Mouse (Mus musculus) stomach, embryonic 14.5 days (tissue): ENCODE measurements around the gene Olfr810. TPM values are rescaled to one million over a fixed set of nuclear protein-coding genes. Genes with fewer than 3 reads are reported as not detected.

Source experiments
- ATAC-seq: fragments of 200-750 bp; cut with Nextera tagmentation; 2 replicates; pipeline ENCODE4 v1.8.0; 2017; ENCODE audit warnings: low read depth, moderate TSS enrichment; ENCODE audit not compliant: insufficient number of reproducible peaks, insufficient read depth, low FRiP score
- H3K27ac ChIP-seq: fragments of 300-500 bp; sonication (generic); 2 replicates; pipeline ENCODE4 v1.5.1; 2014; ENCODE audit warnings: mild to moderate bottlenecking, low read length, moderate library complexity, mixed read lengths
- H3K27me3 ChIP-seq: fragments of 300-500 bp; sonication (generic); 2 replicates; pipeline ENCODE4 v1.6.1; 2014; ENCODE audit warnings: low read length, control low read depth, mixed read lengths; ENCODE audit not compliant: control insufficient read depth, insufficient read depth
- H3K36me3 ChIP-seq: fragments of 300-500 bp; sonication (generic); 2 replicates; pipeline ENCODE4 v1.6.1; 2014; ENCODE audit warnings: mild to moderate bottlenecking, control low read depth, low read length, moderate library complexity, mixed read lengths; ENCODE audit not compliant: control insufficient read depth, insufficient read depth
- H3K4me1 ChIP-seq: fragments of 300-500 bp; sonication (generic); 2 replicates; pipeline ENCODE4 v1.6.1; 2014; ENCODE audit warnings: low read length, control low read depth, mixed read lengths; ENCODE audit not compliant: control insufficient read depth, insufficient read depth
- H3K4me2 ChIP-seq: fragments of 300-500 bp; sonication (generic); replicated peaks from 2 replicates; pipeline ENCODE4 v1.6.1; 2014; ENCODE audit warnings: low read depth, low read length, control low read depth
- H3K4me3 ChIP-seq: fragments of 300-500 bp; sonication (generic); 2 replicates; pipeline ENCODE4 v1.5.1; 2014; ENCODE audit warnings: low read depth, low read length, control low read depth
- H3K9ac ChIP-seq: fragments of 300-500 bp; sonication (generic); replicated peaks from 2 replicates; pipeline ENCODE4 v1.6.1; 2014; ENCODE audit warnings: low read depth, mild to moderate bottlenecking, control low read depth, low read length, moderate library complexity, mixed read lengths
- H3K9me3 ChIP-seq: fragments of 300-500 bp; sonication (generic); 2 replicates; pipeline ENCODE4 v1.6.1; 2016; ENCODE audit warnings: low read depth, low read length, control low read depth; ENCODE audit not compliant: control insufficient read depth
- WGBS: fragments of 180-500 bp; shearing (Covaris S2); extraction: QIAGEN DNeasy Blood & Tissue Kit; methylation state at CpG from one replicate; pipeline ENCODE4 v1.1.7; 2014; 5-methylcytosine and 5-hydroxymethylcytosine counted together
- polyA plus RNA-seq: library from polyadenylated mRNA; unstranded; fragments of >200 nt; fragmentation: Nextera tagmentation; extraction: Ambion mirVana; gene quantifications from 2 replicates; pipeline ENCODE4 v1.2.1, GENCODE M21; 2014

Olfr810 gene
- polyA plus RNA-seq = not detected in 2 replicates

GRCm38 (mm10) chr10:129794817-129795216 is at the start of gene Olfr810:
Olfr810 (minus strand) TSS chr10:129794917.
- H3K4me3 ChIP-seq = no peak within 1 kb of the TSS
- no peaks in the 10 kb centered on the region for H3K27me3 ChIP-seq
- no peak within 1 kb of the TSS for H3K27ac ChIP-seq
- H3K36me3 ChIP-seq = no peaks in the 10 kb centered on the region
- no peaks in the 10 kb centered on the region for H3K4me1 ChIP-seq
- no peaks in the 10 kb centered on the region for H3K9me3 ChIP-seq
- H3K9ac ChIP-seq = no peak within 1 kb of the TSS
- no peak for ATAC-seq
- H3K4me2 ChIP-seq = no peak within 1 kb of the TSS

GRCm38 (mm10) chr10:129804296-129804695 is 9.6 kb upstream of the Olfr810 start, which contains the start of gene Olfr811:
Olfr811 (minus strand) TSS chr10:129804396.
- Histone ChIP-seq H3K4me3 (no peak within 1 kb of the TSS), H3K27ac (no peak within 1 kb of the TSS), H3K27me3 (no peaks in the 10 kb centered on the region), H3K4me2 (no peak within 1 kb of the TSS), H3K9me3 (no peaks in the 10 kb centered on the region), H3K9ac (no peak within 1 kb of the TSS), H3K4me1 (no peaks in the 10 kb centered on the region), H3K36me3 (no peaks in the 10 kb centered on the region)
- WGBS = 82% methylated on average over 4 of the region's 4 CpGs
- ATAC-seq = no peak

- Histone ChIP-seq H3K9ac (no peak overlapping the region), H3K4me1 (no peaks in the 10 kb centered on the region), H3K27ac (no peak overlapping the region), H3K36me3 (no peaks in the 10 kb centered on the region), H3K27me3 (no peaks in the 10 kb centered on the region), H3K9me3 (no peaks in the 10 kb centered on the region), H3K4me2 (no peak overlapping the region), H3K4me3 (no peak overlapping the region)
- no peak for ATAC-seq
Measured at GRCm38 (mm10) chr10:129778123-129778522, 16.6 kb downstream of the Olfr810 start.

- H3K9me3 ChIP-seq = no peaks in the 10 kb centered on the region
- H3K36me3 ChIP-seq = no peaks in the 10 kb centered on the region
- H3K4me1 ChIP-seq = no peaks in the 10 kb centered on the region
- H3K4me3 ChIP-seq = no peak within 1 kb of the TSS
- H3K27ac ChIP-seq = no peak within 1 kb of the TSS
- no peaks in the 10 kb centered on the region for H3K27me3 ChIP-seq
- ATAC-seq = no peak
- no peak within 1 kb of the TSS for H3K9ac ChIP-seq
- no peak within 1 kb of the TSS for H3K4me2 ChIP-seq
Measured at GRCm38 (mm10) chr10:129774338-129774737, 20.4 kb downstream of the Olfr810 start, which contains the start of gene Olfr809. Olfr809 (plus strand) TSS chr10:129774638.

GRCm38 (mm10) chr10:129765182-129765581 is 29.5 kb downstream of the Olfr810 start, which contains the start of gene Olfr808:
Olfr808 (plus strand) TSS chr10:129765482.
- H3K4me2 ChIP-seq = no peak within 1 kb of the TSS
- H3K9ac ChIP-seq = no peak within 1 kb of the TSS
- H3K4me3 ChIP-seq = no peak within 1 kb of the TSS
- no peaks in the 10 kb centered on the region for H3K9me3 ChIP-seq
- 87% methylated on average over 1 of the region's 1 CpGs for WGBS
- H3K36me3 ChIP-seq = no peaks in the 10 kb centered on the region
- H3K27me3 ChIP-seq = no peaks in the 10 kb centered on the region
- H3K27ac ChIP-seq = no peak within 1 kb of the TSS
- no peaks in the 10 kb centered on the region for H3K4me1 ChIP-seq
- ATAC-seq = no peak

- Histone ChIP-seq H3K27ac (no peak within 1 kb of the TSS), H3K4me1 (no peaks in the 10 kb centered on the region), H3K9me3 (no peaks in the 10 kb centered on the region), H3K27me3 (no peaks in the 10 kb centered on the region), H3K4me3 (no peak within 1 kb of the TSS), H3K9ac (no peak within 1 kb of the TSS), H3K36me3 (no peaks in the 10 kb centered on the region), H3K4me2 (no peak within 1 kb of the TSS)
- no peak for ATAC-seq
- 87% methylated on average over 1 of the region's 1 CpGs for WGBS
Measured at GRCm38 (mm10) chr10:129757693-129758092, 37.0 kb downstream of the Olfr810 start, which contains the start of gene Olfr807. Olfr807 (minus strand) TSS chr10:129757793.

- Histone ChIP-seq H3K9ac (no peak within 1 kb of the TSS), H3K4me3 (no peak within 1 kb of the TSS)
- ATAC-seq = no peak
Measured at GRCm38 (mm10) chr10:129741821-129742220, 52.9 kb downstream of the Olfr810 start, which contains the start of gene Olfr806. Olfr806 (minus strand) TSS chr10:129741921.

More at GRCm38 (mm10) chr10:129741821-129742220, 52.9 kb downstream of the Olfr810 start, which contains the start of gene Olfr806:
- Histone ChIP-seq H3K36me3 (no peaks in the 10 kb centered on the region), H3K9me3 (no peaks in the 10 kb centered on the region), H3K4me1 (no peaks in the 10 kb centered on the region), H3K27ac (no peak within 1 kb of the TSS), H3K4me2 (no peak within 1 kb of the TSS), H3K27me3 (no peaks in the 10 kb centered on the region)

Other genes starting within 250 kb of the Olfr810 start
- not detected in 2 replicates for gene Olfr794, start 227.3 kb downstream of the Olfr810 start, polyA plus RNA-seq
- gene Olfr796, start 182.3 kb downstream of the Olfr810 start, polyA plus RNA-seq = not detected in 2 replicates
- gene Olfr798, start 167.0 kb downstream of the Olfr810 start, polyA plus RNA-seq = not detected in 2 replicates
- gene Olfr799, start 157.4 kb downstream of the Olfr810 start, polyA plus RNA-seq = not detected in 2 replicates
- not detected in 2 replicates for gene Olfr800, start 137.2 kb downstream of the Olfr810 start, polyA plus RNA-seq
- not detected in 2 replicates for gene Olfr801, start 121.1 kb downstream of the Olfr810 start, polyA plus RNA-seq
- 0.06 TPM in 1 of 2 replicates, not detected in the other for gene Olfr802, start 106.7 kb downstream of the Olfr810 start, polyA plus RNA-seq
- not detected in 2 replicates for gene Olfr803, start 100.6 kb downstream of the Olfr810 start, polyA plus RNA-seq
- not detected in 2 replicates for gene Olfr804, start 91.7 kb downstream of the Olfr810 start, polyA plus RNA-seq
- gene Olfr805, start 65.5 kb downstream of the Olfr810 start, polyA plus RNA-seq = not detected in 2 replicates
- gene Olfr806, start 53.0 kb downstream of the Olfr810 start, polyA plus RNA-seq = not detected in 2 replicates
- gene Olfr807, start 37.1 kb downstream of the Olfr810 start, polyA plus RNA-seq = not detected in 2 replicates
- not detected in 2 replicates for gene Olfr808, start 29.4 kb downstream of the Olfr810 start, polyA plus RNA-seq
- gene Olfr809, start 20.3 kb downstream of the Olfr810 start, polyA plus RNA-seq = not detected in 2 replicates
- gene Olfr811, start 9.5 kb upstream of the Olfr810 start, polyA plus RNA-seq = not detected in 2 replicates
- gene Olfr812, start 51.2 kb upstream of the Olfr810 start, polyA plus RNA-seq = not detected in 2 replicates
- not detected in 2 replicates for gene Olfr813, start 60.5 kb upstream of the Olfr810 start, polyA plus RNA-seq
- not detected in 2 replicates for gene Olfr814, start 84.9 kb upstream of the Olfr810 start, polyA plus RNA-seq
- gene Olfr815, start 111.0 kb upstream of the Olfr810 start, polyA plus RNA-seq = not detected in 2 replicates
- not detected in 2 replicates for gene Olfr816, start 120.7 kb upstream of the Olfr810 start, polyA plus RNA-seq
- gene Olfr818, start 154.2 kb upstream of the Olfr810 start, polyA plus RNA-seq = not detected in 2 replicates
- gene Olfr819, start 172.3 kb upstream of the Olfr810 start, polyA plus RNA-seq = not detected in 2 replicates
- not detected in 2 replicates for gene Olfr247, start 181.2 kb upstream of the Olfr810 start, polyA plus RNA-seq
- gene Gm10310, start 190.1 kb upstream of the Olfr810 start, polyA plus RNA-seq = not detected in 2 replicates
- gene Olfr820, start 217.7 kb upstream of the Olfr810 start, polyA plus RNA-seq = not detected in 2 replicates
- gene Olfr821, start 235.4 kb upstream of the Olfr810 start, polyA plus RNA-seq = not detected in 2 replicates